Mouse (Mus musculus): ENCODE measurements around the gene Ino80. TPM values are rescaled to one million over a fixed set of nuclear protein-coding genes. Genes with fewer than 3 reads are reported as not detected.
A peak's percentile ranks its signal among the peaks of the same experiment; 100 is the strongest.

The Ino80 gene
- polyA plus RNA-seq, 1 experiment: 9.9 TPM

- WGBS: 74% methylated on average over 1 of the region's 1 CpGs
- H3K4me1 ChIP-seq (ENCODE audit: control insufficient read depth, insufficient read depth, low read length): no peaks in the 10 kb centered on the region
- TF ChIP-seq POLR2A (IDR thresholded peaks at IDR 0.05; ENCODE audit: borderline replicate concordance, control insufficient read depth, low read depth, low read length): no peak
- TF ChIP-seq CTCF (IDR thresholded peaks at IDR 0.05; ENCODE audit: control insufficient read depth, insufficient read depth, low read length): no peak
- no peak overlapping the region for H3K4me3 ChIP-seq (replicated peaks; ENCODE audit: control insufficient read depth, low read depth, low read length)
- H3K27ac ChIP-seq (ENCODE audit: control insufficient read depth, insufficient read depth, low read depth, low read length, poor library complexity): no peak overlapping the region
Measured at GRCm38 (mm10) chr2:119388266-119388665, 89.2 kb downstream of the Ino80 start.

DNA sequence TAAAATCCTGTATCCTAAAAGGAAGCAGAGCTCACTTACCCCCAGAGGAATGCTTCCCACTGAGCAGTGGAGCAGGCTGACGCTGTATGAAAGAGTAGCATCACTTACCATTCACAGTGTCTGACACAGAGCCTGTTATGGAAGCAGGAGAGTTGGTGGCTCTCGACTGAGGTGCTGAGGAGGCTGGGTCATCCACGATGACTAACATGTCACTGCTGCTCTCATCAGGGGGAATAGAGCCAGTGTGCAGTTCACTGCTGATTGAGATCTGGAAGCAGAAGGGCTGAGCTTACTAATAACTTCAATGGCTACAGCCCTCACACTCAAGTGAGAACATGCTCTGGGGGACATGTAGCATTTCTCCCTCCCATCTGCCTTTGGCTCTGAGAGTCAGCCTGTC lies 98.0 kb downstream of the Ino80 start:
- 82% methylated on average over 3 of the region's 3 CpGs for WGBS
- H3K4me1 ChIP-seq (ENCODE audit: control insufficient read depth, insufficient read depth, low read length): no peaks in the 10 kb centered on the region
- H3K27ac ChIP-seq (ENCODE audit: control insufficient read depth, insufficient read depth, low read depth, low read length, poor library complexity): no peak overlapping the region
- no peak overlapping the region for H3K4me3 ChIP-seq (replicated peaks; ENCODE audit: control insufficient read depth, low read depth, low read length)
- no peak for TF ChIP-seq POLR2A (IDR thresholded peaks at IDR 0.05; ENCODE audit: borderline replicate concordance, control insufficient read depth, low read depth, low read length)
- TF ChIP-seq CTCF (IDR thresholded peaks at IDR 0.05; ENCODE audit: control insufficient read depth, insufficient read depth, low read length): no peak

- Histone ChIP-seq H3K4me3 (replicated peaks; ENCODE audit: control insufficient read depth, low read depth, low read length) (no peak overlapping the region), H3K4me1 (ENCODE audit: control insufficient read depth, insufficient read depth, low read length) (no peaks in the 10 kb centered on the region), H3K27ac (ENCODE audit: control insufficient read depth, insufficient read depth, low read depth, low read length, poor library complexity) (no peak overlapping the region)
- 88% methylated on average over 3 of the region's 3 CpGs for WGBS
- TF ChIP-seq POLR2A (IDR thresholded peaks at IDR 0.05; ENCODE audit: borderline replicate concordance, control insufficient read depth, low read depth, low read length): no peak
- TF ChIP-seq CTCF (IDR thresholded peaks at IDR 0.05; ENCODE audit: control insufficient read depth, insufficient read depth, low read length): no peak
Measured at GRCm38 (mm10) chr2:119377826-119378225, 99.7 kb downstream of the Ino80 start.

GRCm38 (mm10) chr2:119377286-119377685 lies 100.2 kb downstream of the Ino80 start:
- Histone ChIP-seq H3K27ac (ENCODE audit: control insufficient read depth, insufficient read depth, low read depth, low read length, poor library complexity) (no peak overlapping the region), H3K4me1 (ENCODE audit: control insufficient read depth, insufficient read depth, low read length) (no peaks in the 10 kb centered on the region), H3K4me3 (replicated peaks; ENCODE audit: control insufficient read depth, low read depth, low read length) (no peak overlapping the region)
- WGBS: 83% methylated on average over 9 of the region's 9 CpGs
- TF ChIP-seq CTCF (IDR thresholded peaks at IDR 0.05; ENCODE audit: control insufficient read depth, insufficient read depth, low read length): no peak
- TF ChIP-seq POLR2A (IDR thresholded peaks at IDR 0.05; ENCODE audit: borderline replicate concordance, control insufficient read depth, low read depth, low read length): no peak

DNA sequence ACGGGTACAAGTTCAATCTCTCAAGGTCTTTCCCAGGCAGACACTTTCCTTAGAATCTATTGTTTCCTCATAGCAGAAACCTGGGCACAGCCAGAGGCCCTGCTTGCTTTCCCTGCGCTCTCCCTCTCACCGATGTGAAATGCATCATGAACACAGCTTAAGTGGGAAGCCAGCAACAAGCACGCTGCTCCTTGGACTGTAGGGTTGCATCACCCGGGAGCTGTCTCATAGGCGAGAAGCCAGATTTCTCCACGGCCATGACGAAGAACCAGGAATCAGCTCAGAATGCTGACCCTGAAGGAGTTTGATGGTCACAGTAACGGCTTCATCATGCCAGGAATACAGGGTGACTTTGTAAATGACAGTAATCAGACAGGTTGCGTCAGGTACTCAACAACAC lies 107.4 kb downstream of the Ino80 start:
- no peak for TF ChIP-seq POLR2A (IDR thresholded peaks at IDR 0.05; ENCODE audit: borderline replicate concordance, control insufficient read depth, low read depth, low read length)
- TF ChIP-seq CTCF (IDR thresholded peaks at IDR 0.05; ENCODE audit: control insufficient read depth, insufficient read depth, low read length): no peak
- H3K4me1 ChIP-seq (ENCODE audit: control insufficient read depth, insufficient read depth, low read length): no peaks in the 10 kb centered on the region
- no peak overlapping the region for H3K27ac ChIP-seq (ENCODE audit: control insufficient read depth, insufficient read depth, low read depth, low read length, poor library complexity)
- no peak overlapping the region for H3K4me3 ChIP-seq (replicated peaks; ENCODE audit: control insufficient read depth, low read depth, low read length)
- 86% methylated on average over 10 of the region's 10 CpGs for WGBS

DNA sequence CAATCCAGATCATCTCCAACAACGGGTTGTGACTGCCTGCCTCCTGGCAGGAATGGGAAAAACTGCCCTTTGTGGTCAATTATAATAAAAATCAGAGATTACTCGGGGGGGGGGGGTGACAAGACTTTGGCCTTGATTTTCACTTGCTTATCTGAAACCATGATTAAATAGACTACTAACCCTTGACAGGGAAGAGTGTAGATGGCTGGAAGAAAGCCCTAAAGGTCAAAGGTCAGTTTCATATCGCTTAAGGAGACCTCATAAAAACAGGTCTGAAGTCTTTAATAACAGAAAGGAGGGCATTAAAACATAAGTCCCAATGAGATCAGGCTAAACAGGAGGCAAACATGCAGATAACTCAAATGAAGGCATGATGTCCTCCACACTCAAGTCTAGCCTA lies 110.1 kb downstream of the Ino80 start:
- no peak overlapping the region for H3K27ac ChIP-seq (ENCODE audit: control insufficient read depth, insufficient read depth, low read depth, low read length, poor library complexity)
- no peak for TF ChIP-seq CTCF (IDR thresholded peaks at IDR 0.05; ENCODE audit: control insufficient read depth, insufficient read depth, low read length)
- no peak for TF ChIP-seq POLR2A (IDR thresholded peaks at IDR 0.05; ENCODE audit: borderline replicate concordance, control insufficient read depth, low read depth, low read length)
- 76% methylated on average over 3 of the region's 3 CpGs for WGBS

DNA sequence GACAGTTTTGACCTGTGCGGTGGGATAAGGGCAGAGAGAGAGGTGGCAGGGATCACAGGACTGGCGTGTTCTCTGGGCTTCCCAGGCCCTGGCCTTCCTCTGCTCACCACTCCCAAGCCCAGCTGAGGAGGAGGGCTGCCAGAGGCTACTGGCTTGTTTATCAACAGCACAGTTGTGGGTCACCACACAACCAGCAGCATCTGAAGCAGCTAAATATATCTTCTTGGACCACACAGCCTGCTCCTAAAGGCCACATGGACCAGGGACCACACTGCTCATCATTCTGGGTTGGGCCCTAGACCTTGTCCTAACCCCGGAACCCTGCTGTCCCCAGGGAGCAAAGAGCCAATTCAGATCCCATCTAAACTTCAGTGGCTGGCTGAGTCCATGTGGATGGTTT lies 112.5 kb downstream of the Ino80 start:
- Histone ChIP-seq H3K4me1 (ENCODE audit: control insufficient read depth, insufficient read depth, low read length) (peaks cover 2% of the 10 kb centered on the region; the same call in 1 of the 2 replicates), H3K4me3 (replicated peaks; ENCODE audit: control insufficient read depth, low read depth, low read length) (no peak overlapping the region), H3K27ac (ENCODE audit: control insufficient read depth, insufficient read depth, low read depth, low read length, poor library complexity) (no peak overlapping the region)
- WGBS: 90% methylated on average over 3 of the region's 3 CpGs
- TF ChIP-seq POLR2A (IDR thresholded peaks at IDR 0.05; ENCODE audit: borderline replicate concordance, control insufficient read depth, low read depth, low read length) (no peak), CTCF (IDR thresholded peaks at IDR 0.05; ENCODE audit: control insufficient read depth, insufficient read depth, low read length) (no peak)

More for the DNA sequence above, 110.1 kb downstream of the Ino80 start:
- Histone ChIP-seq H3K4me3 (replicated peaks; ENCODE audit: control insufficient read depth, low read depth, low read length) (no peak overlapping the region), H3K4me1 (ENCODE audit: control insufficient read depth, insufficient read depth, low read length) (no peaks in the 10 kb centered on the region)

DNA sequence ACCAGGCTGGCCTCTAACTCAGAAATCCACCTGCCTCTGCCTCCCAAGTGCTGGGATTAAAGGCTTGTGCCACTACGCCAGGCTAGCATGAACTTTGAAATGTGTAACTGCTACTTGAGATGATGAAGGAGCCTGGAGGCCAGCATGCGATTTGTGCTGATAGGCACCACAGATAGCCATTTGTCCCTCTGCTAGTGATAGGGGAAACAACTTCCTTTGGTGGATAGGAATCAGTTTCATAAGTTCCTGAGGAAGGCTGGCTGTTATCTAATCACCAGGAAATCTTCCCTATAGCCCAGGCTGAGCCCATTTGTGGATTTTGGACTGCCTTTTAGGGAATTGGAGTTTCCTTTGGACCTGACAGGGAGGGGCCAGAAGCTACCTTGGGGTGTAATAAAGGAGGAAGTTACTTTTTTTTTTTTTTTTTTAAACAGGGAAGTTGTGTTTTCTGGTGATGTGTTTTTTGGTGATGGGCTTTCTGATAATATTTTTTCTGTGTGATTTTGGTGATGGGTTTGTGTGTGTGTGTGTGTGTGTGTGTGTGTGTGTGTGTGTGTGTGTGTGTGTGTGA lies 117.7 kb downstream of the Ino80 start:
- H3K4me3 ChIP-seq (replicated peaks; ENCODE audit: control insufficient read depth, low read depth, low read length): no peak overlapping the region
- peak overlapping the region; percentile 26; the same call in 1 of the 2 replicates for H3K27ac ChIP-seq (ENCODE audit: control insufficient read depth, insufficient read depth, low read depth, low read length, poor library complexity)
- TF ChIP-seq POLR2A (IDR thresholded peaks at IDR 0.05; ENCODE audit: borderline replicate concordance, control insufficient read depth, low read depth, low read length) (no peak), CTCF (IDR thresholded peaks at IDR 0.05; ENCODE audit: control insufficient read depth, insufficient read depth, low read length) (no peak)
- WGBS: 23% methylated on average over 2 of the region's 2 CpGs
- H3K4me1 ChIP-seq (ENCODE audit: control insufficient read depth, insufficient read depth, low read length): peaks cover 11% of the 10 kb centered on the region

GRCm38 (mm10) chr2:119358249-119358648 lies 119.2 kb downstream of the Ino80 start:
- WGBS: 41% methylated on average over 6 of the region's 6 CpGs
- H3K4me1 ChIP-seq (ENCODE audit: control insufficient read depth, insufficient read depth, low read length): peaks cover 11% of the 10 kb centered on the region
- no peak for TF ChIP-seq POLR2A (IDR thresholded peaks at IDR 0.05; ENCODE audit: borderline replicate concordance, control insufficient read depth, low read depth, low read length)
- TF ChIP-seq CTCF (IDR thresholded peaks at IDR 0.05; ENCODE audit: control insufficient read depth, insufficient read depth, low read length): no peak
- H3K27ac ChIP-seq (ENCODE audit: control insufficient read depth, insufficient read depth, low read depth, low read length, poor library complexity): peak overlapping the region; percentile 78
- no peak overlapping the region for H3K4me3 ChIP-seq (replicated peaks; ENCODE audit: control insufficient read depth, low read depth, low read length)
